Mouse (Mus musculus): Measurements from ENCODE around the gene Olfr1423. TPM values are rescaled to one million over a fixed set of nuclear protein-coding genes. Genes with fewer than 3 reads are reported as not detected.

The Olfr1423 gene
- polyA plus RNA-seq, 1 experiment from 2014 or later, result 0.03 TPM

DNA sequence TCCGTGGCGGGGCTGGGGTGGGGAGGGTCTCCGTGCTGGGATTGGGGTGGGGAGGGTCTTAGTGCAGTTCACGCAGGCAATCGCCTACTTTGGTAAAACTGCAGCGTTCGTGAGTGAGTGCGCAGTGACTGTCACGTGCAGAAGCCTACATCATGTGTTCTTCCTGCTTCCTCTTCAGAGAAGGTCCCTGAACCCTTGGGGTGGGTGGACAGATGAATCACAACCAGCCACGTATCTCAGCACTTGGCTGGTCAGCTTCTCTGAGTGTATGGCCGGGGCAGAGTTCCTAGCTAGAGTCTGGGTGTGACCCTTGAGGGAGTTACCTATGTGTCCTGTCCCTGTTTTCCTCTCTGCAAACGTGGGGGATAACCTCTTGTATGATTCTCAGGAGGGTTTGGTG lies 27.9 kb downstream of the Olfr1423 start:
- peak overlapping the region; percentile 63 for H3K4me3 ChIP-seq (replicated peaks)
- H3K4me1 ChIP-seq (replicated peaks), result peaks cover 12% of the 10 kb centered on the region
- WGBS (ENCODE audit: insufficient replicate concordance), result 1% methylated on average over 11 of the region's 12 CpGs
- peak overlapping the region; percentile 89 for H3K4me2 ChIP-seq
- H3K9me3 ChIP-seq (replicated peaks), result no peaks in the 10 kb centered on the region
- no peaks in the 10 kb centered on the region for H3K27me3 ChIP-seq
- no peak overlapping the region for H3K27ac ChIP-seq
- peak; percentile 38 for DNase-seq
- no peak for ATAC-seq (ENCODE audit: low read depth)
- peak overlapping the region; percentile 23; the same call in 1 of the 2 replicates for H3K9ac ChIP-seq
- no peaks in the 10 kb centered on the region for H3K36me3 ChIP-seq

DNA sequence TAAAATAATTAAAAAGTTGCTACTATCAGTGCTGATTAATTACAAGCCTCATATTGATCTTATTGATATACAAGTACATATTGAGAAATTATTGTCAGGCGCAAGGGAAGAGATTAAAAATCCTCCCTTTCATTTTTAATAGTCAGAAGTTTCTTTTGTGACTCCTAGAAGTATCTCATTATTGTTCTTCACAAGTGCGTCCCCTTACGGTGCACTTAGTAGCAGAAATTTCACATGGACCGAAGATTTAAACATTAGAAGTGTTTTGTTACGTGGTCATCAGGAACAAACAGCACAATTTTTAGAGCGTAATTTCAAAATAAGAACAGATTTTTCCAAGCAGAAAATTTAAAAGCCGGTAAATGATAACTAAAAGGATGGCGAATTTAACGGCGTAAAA lies 28.5 kb downstream of the Olfr1423 start:
- DNase-seq, result no peak
- Histone ChIP-seq H3K4me1 (replicated peaks) (peaks cover 18% of the 10 kb centered on the region), H3K9me3 (replicated peaks) (no peaks in the 10 kb centered on the region), H3K36me3 (no peaks in the 10 kb centered on the region), H3K4me2 (peak overlapping the region; percentile 89), H3K4me3 (replicated peaks) (peak overlapping the region; percentile 63), H3K27me3 (no peaks in the 10 kb centered on the region), H3K27ac (no peak overlapping the region), H3K9ac (peak overlapping the region; percentile 23; the same call in 1 of the 2 replicates)
- 2% methylated on average over 10 of the region's 10 CpGs for WGBS (ENCODE audit: insufficient replicate concordance)
- no peak for ATAC-seq (ENCODE audit: low read depth)

DNA sequence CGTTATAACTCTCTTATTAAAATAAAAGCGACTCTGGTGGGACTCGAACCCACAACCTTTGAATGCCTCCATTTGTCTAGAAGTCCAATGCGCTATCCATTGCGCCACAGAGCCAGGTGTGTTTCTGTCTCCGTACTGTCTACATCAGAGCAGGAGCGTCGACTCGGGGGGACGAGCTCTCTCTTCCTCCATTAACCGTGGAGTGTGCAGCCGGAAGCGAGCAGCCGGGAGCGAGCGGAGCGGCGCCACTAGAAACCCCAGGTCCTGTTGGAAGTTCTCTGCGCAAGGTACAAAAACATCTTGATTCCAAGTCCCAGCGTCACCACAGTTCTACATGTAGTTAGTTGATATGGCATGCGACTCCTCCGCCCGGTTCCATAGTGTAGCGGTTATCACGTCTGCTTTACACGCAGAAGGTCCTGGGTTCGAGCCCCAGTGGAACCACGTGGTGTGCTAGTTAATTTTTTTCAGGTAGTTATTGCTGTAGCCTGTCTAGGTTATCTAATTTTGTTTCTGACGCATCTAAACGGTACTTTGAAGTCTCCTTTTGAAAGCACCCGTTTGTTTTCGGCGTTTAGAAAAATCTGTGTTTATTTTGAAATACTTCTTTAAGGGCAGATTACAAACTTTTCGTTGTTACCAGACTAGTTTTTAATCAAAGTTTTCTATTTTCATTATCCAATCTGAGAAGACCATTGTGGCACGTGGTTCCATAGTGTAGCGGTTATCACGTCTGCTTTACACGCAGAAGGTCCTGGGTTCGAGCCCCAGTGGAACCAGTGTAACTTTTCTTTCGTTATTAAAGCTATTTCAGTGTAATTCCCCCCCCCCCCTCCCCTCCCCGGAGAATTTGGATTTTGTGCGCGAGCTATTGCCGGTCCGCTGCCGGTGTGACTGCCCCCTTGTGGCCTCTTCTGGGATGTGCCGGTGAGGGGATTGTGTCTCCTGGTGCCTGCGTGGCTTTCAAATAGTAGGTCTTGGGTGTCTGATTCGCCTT lies 29.3 kb downstream of the Olfr1423 start:
- H3K9ac ChIP-seq, result peak overlapping the region; percentile 56
- peak overlapping the region; percentile 76 for H3K27ac ChIP-seq
- no peaks in the 10 kb centered on the region for H3K27me3 ChIP-seq
- H3K4me3 ChIP-seq (replicated peaks), result peak overlapping the region; percentile 63
- under 1% methylated on average over 49 of the region's 49 CpGs for WGBS (ENCODE audit: insufficient replicate concordance)
- no peaks in the 10 kb centered on the region for H3K9me3 ChIP-seq (replicated peaks)
- DNase-seq (peak; percentile 86), ATAC-seq (ENCODE audit: low read depth) (peak; percentile 69)
- H3K36me3 ChIP-seq, result no peaks in the 10 kb centered on the region
- H3K4me1 ChIP-seq (replicated peaks), result peaks cover 26% of the 10 kb centered on the region
- H3K4me2 ChIP-seq, result peak overlapping the region; percentile 89

DNA sequence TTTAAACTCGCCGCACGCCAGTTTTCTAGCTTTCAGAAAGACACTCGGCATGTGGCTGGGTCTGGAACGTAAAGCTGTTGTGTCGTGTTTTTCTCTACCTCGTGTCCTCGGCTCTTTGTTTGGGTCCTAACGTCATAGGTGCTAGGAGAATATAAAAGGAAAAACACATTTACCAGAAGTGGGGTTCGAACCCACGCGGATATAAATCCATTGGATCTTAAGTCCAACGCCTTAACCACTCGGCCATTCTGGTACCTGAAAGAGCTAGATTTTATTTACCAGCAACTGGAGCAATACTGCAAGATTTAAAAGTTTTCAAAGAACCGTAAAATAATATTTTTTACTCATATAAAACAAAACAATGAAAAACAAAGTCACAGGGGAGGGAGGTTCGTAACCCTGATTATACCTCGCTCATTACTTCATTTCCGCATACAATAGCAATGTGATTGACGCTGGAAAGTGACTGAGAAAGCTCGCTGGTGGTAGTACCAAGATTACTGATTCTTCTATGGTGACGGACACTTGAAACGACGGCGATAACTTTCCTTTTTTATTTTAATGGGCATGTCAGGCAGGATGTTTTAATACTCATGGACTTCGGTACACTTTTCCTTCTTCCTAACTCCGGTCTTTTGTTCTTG lies 30.1 kb downstream of the Olfr1423 start:
- Histone ChIP-seq H3K9ac (peak overlapping the region; percentile 75), H3K36me3 (no peaks in the 10 kb centered on the region), H3K4me3 (replicated peaks) (peak overlapping the region; percentile 63), H3K27ac (peak overlapping the region; percentile 85), H3K27me3 (no peaks in the 10 kb centered on the region), H3K9me3 (replicated peaks) (no peaks in the 10 kb centered on the region), H3K4me1 (replicated peaks) (peaks cover 33% of the 10 kb centered on the region), H3K4me2 (peak overlapping the region; percentile 89)
- under 1% methylated on average over 26 of the region's 26 CpGs for WGBS (ENCODE audit: insufficient replicate concordance)
- DNase-seq (peak; percentile 67), ATAC-seq (ENCODE audit: low read depth) (peak; percentile 31)

DNA sequence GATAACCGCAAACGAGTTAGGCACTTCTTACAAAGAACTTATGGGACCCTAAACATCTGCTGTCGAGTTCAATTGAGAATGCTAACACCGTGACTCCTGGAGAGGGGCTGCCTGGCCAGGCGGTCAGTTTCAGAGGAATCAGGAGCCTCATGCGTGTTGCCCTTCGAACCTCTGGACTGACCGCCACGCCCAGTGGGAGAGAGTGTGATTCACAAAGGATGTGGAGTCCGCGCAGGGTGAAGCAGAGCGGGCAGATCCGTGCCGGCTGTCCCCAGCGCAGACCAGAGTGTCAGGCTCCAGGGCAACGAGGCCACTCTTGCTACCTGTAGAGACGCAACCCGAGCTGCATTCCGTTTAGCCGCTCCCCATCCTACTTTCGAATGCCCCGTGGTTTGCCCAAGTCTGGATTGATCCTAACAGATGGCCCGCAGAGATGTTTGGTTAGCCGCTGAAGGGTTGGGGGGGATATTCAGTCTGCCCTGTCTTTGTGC lies 30.8 kb downstream of the Olfr1423 start:
- Histone ChIP-seq H3K9ac (peak overlapping the region; percentile 75), H3K4me2 (peak overlapping the region; percentile 89), H3K4me3 (replicated peaks) (peak overlapping the region; percentile 63), H3K27ac (peak overlapping the region; percentile 85), H3K27me3 (no peaks in the 10 kb centered on the region), H3K9me3 (replicated peaks) (no peaks in the 10 kb centered on the region), H3K4me1 (replicated peaks) (peaks cover 33% of the 10 kb centered on the region), H3K36me3 (no peaks in the 10 kb centered on the region)
- peak; percentile 62 for DNase-seq
- 0% methylated on average over 24 of the region's 24 CpGs for WGBS (ENCODE audit: insufficient replicate concordance)
- ATAC-seq (ENCODE audit: low read depth), result peak; percentile 32

DNA sequence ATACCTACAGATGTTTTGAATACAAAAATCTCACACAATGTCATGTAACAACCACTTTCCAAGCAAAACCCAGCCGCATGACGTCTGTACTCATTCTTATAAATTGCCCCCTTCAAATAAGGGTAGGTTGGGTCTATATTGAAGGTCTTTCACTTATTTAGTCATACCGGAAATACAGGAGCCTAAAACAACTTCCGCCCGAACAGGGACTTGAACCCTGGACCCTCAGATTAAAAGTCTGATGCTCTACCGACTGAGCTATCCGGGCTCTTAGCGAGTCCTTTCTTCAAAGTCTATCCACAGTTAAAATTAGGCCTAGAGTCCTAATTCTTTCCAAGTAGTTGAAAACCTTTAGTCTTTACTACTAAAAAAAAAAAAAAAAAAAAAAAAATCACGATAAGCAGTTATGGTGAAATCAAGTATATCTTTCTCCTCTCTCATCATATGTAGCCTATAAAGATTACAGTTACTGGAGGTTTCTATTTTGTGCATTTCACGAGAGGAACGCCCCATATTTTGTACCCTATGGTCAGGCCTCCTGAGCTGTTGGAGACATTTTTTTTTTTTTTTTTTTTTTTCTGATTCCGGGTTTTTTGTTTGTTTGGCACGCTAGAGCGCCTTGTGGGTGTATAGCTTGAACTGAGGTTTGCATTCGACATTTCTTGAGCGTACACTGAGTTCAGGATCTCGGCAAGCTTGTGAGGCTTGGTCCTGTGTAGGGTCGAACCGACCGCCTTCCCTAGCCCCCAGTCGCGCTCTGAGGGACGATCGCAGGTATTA lies 31.4 kb downstream of the Olfr1423 start:
- Histone ChIP-seq H3K36me3 (no peaks in the 10 kb centered on the region), H3K4me2 (peak overlapping the region; percentile 89), H3K27ac (peak overlapping the region; percentile 85), H3K4me3 (replicated peaks) (peak overlapping the region; percentile 63), H3K4me1 (replicated peaks) (peaks cover 39% of the 10 kb centered on the region), H3K9ac (peak overlapping the region; percentile 75), H3K9me3 (replicated peaks) (no peaks in the 10 kb centered on the region), H3K27me3 (no peaks in the 10 kb centered on the region)
- DNase-seq (peak; percentile 79), ATAC-seq (ENCODE audit: low read depth) (peak; percentile 43)
- WGBS (ENCODE audit: insufficient replicate concordance), result under 1% methylated on average over 24 of the region's 24 CpGs

DNA sequence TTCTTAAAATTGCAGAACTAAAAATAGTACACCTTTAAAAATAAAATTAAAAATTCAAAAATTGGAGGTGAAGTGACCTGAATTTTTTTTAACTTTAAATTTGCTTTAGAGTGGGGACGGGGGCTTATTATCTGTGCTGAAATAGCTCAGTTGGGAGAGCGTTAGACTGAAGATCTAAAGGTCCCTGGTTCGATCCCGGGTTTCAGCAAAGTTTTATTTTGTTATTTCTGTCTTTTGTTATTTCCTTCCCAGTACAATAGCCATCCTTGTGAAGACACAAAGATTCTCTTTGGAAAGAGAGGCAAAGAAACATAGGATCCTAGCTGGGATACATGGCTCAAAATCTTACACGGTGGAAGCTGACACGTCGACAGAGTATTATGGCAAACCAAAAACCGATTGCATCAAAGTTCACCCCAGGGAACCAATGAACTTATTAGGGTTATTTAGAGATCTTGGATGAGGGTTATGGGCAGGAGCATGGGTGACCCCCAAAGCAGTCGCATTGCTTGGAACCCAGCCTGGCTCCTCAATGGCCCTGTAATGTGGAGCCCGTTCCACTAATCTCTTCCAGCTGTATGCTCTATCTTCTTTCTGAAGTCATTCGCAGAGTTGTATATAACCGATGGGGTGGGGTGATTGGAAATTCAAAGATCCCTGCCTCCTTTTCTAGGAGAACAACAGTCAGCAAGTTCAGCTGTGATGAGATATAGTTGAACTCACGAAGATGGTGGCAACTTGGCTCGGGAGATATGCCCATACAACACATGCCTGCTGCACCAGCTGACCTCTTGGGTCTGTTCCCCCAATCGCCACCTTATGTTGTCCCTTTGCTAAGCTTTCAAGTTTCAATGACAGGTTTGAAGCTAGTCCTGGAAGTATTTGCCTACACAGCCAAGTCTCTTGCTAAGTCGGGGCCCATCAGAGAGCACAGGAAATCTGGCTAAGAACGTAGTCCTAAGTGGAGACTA lies 32.4 kb downstream of the Olfr1423 start:
- ATAC-seq (ENCODE audit: low read depth) (no peak), DNase-seq (peak; percentile 38)
- H3K4me3 ChIP-seq (replicated peaks), result peak overlapping the region; percentile 63
- no peaks in the 10 kb centered on the region for H3K27me3 ChIP-seq
- H3K4me2 ChIP-seq, result peak overlapping the region; percentile 89
- H3K4me1 ChIP-seq (replicated peaks), result peaks cover 46% of the 10 kb centered on the region
- 12% methylated on average over 17 of the region's 17 CpGs for WGBS (ENCODE audit: insufficient replicate concordance)
- peak overlapping the region; percentile 59 for H3K9ac ChIP-seq
- H3K9me3 ChIP-seq (replicated peaks), result no peaks in the 10 kb centered on the region
- no peaks in the 10 kb centered on the region for H3K36me3 ChIP-seq
- peak overlapping the region; percentile 83 for H3K27ac ChIP-seq

DNA sequence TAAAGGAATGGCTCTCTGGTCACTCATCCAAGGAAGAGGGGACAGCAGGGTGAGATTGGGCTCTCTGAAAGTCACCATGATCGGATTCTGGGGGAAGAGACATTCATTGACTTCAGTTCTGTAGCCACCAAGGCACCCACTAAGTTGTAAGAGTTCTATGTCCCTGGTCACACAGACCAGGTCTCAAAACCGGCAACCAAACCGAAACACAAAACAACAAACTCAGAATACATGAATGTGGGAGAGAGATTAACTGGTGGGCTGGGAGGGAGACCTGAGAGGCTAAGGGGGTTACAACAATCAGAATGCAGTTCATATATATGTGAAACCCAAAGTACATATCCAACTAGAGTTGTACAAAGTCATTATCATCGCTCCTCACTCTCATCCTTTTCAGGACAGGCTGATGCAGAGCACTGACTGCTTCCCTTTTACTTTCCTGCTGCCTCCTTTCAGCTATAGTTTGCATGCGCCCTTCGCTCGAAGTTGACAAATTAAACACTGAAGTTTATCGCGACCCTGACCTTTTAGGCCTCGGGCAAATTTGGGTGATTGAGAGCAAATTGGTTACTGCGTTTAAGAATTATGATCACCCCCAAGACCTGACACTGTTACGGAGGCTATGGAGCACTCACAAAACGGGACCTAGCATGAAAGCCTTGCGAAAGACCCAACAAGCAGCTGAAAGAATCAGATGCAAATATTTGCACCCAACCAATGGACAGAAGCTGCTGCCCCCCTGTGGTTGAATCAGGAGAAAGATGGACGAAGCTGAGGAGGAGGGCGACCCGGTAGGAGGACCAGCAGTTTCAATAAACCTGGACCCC lies 33.8 kb downstream of the Olfr1423 start:
- ATAC-seq (ENCODE audit: low read depth) (no peak), DNase-seq (peak; percentile 72)
- Histone ChIP-seq H3K4me1 (replicated peaks) (peaks cover 59% of the 10 kb centered on the region), H3K9ac (peak overlapping the region; percentile 59), H3K36me3 (no peaks in the 10 kb centered on the region), H3K4me2 (peak overlapping the region; percentile 89), H3K9me3 (replicated peaks) (no peaks in the 10 kb centered on the region), H3K27ac (peak overlapping the region; percentile 82), H3K27me3 (no peaks in the 10 kb centered on the region), H3K4me3 (replicated peaks) (peak overlapping the region; percentile 63)
- WGBS (ENCODE audit: insufficient replicate concordance), result 10% methylated on average over 17 of the region's 17 CpGs

DNA sequence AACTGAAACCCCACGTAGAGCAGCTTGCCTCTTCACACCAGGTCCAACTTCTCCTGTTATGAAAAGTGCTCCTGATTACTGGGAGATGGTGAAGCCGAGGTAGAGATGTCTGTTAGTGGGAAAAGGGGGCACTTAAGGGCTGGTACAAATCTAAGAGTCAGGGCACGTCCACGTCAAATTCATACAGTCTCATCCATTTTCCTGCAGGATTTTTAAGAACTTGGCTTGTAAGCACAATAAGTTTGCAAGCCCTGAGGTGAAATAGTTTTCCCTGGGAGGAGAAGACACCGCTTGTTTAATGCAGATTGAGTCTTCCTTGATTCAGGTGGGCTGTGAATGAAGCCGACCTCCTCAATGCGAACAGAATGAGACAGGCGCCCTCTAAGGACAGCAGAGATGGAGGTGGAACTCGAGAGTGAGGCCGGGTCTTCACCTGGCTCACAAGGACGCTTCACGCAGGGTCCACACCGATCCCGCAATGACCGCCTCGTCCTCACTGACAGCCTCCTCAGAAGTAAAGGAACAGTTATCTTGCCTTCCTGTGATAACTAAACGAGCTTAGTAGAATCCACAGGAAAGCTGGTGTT lies 34.7 kb downstream of the Olfr1423 start:
- WGBS (ENCODE audit: insufficient replicate concordance), result under 1% methylated on average over 17 of the region's 17 CpGs
- Histone ChIP-seq H3K4me3 (replicated peaks) (peak overlapping the region; percentile 63), H3K4me1 (replicated peaks) (peaks cover 65% of the 10 kb centered on the region), H3K27me3 (no peaks in the 10 kb centered on the region), H3K27ac (peak overlapping the region; percentile 82), H3K4me2 (peak overlapping the region; percentile 89), H3K9me3 (replicated peaks) (no peaks in the 10 kb centered on the region), H3K36me3 (no peaks in the 10 kb centered on the region), H3K9ac (peak overlapping the region; percentile 59)
- DNase-seq (peak; percentile 33), ATAC-seq (ENCODE audit: low read depth) (no peak)

Measured in liver, embryonic 13.5 days (tissue).